Mouse (Mus musculus) adrenal gland, adult 8-10 months (tissue): ENCODE results near the gene Foxp1. TPM values are rescaled to one million over a fixed set of nuclear protein-coding genes. Genes with fewer than 3 reads are reported as not detected.

Experiments used
- DNase-seq: peaks from one replicate; pipeline ENCODE4 v3.0.0; 2022
- microRNA-seq, 2 experiments: library from miRNA; unstranded; fragments of <30 nt; microRNA quantifications; one replicate each; pipeline ENCODE4 v1.2.0; 2022
- total RNA-seq, 4 experiments: library from RNA; stranded (reverse); gene quantifications; 2 replicates each; pipeline ENCODE4 v1.2.4; 2022

Gene Foxp1
- total RNA-seq, 4 experiments from 2014 or later: 37.1 to 93.2 (median 58.8) TPM

- no peak for DNase-seq
Observed at GRCm38 (mm10) chr6:98946731-98947130, 575.8 kb downstream of the Foxp1 start.

- no peak for DNase-seq
Observed at GRCm38 (mm10) chr6:98945496-98946412, 576.8 kb downstream of the Foxp1 start.

GRCm38 (mm10) chr6:98938348-98938747 lies 584.2 kb downstream of the Foxp1 start:
- DNase-seq: no peak

- DNase-seq: no peak
Observed at GRCm38 (mm10) chr6:98937513-98937912, 585.0 kb downstream of the Foxp1 start.

GRCm38 (mm10) chr6:98936377-98936776 lies 586.1 kb downstream of the Foxp1 start:
- DNase-seq: no peak

- DNase-seq: no peak
Observed at GRCm38 (mm10) chr6:98935169-98935568, 587.4 kb downstream of the Foxp1 start.

GRCm38 (mm10) chr6:98934381-98934780 lies 588.1 kb downstream of the Foxp1 start:
- DNase-seq: no peak

GRCm38 (mm10) chr6:98933135-98933724 lies 589.3 kb downstream of the Foxp1 start:
- no peak for DNase-seq

GRCm38 (mm10) chr6:98931881-98932540 lies 590.5 kb downstream of the Foxp1 start:
- no peak for DNase-seq

GRCm38 (mm10) chr6:98930652-98931300 lies 591.7 kb downstream of the Foxp1 start:
- DNase-seq: no peak

GRCm38 (mm10) chr6:98928365-98928764 lies 594.2 kb downstream of the Foxp1 start:
- DNase-seq: no peak

GRCm38 (mm10) chr6:98901259-98901658 lies 621.3 kb downstream of the Foxp1 start:
- no peak for DNase-seq

GRCm38 (mm10) chr6:98878208-98878607 lies 644.3 kb downstream of the Foxp1 start:
- no peak for DNase-seq

- no peak for DNase-seq
Observed at GRCm38 (mm10) chr6:98876401-98876800, 646.1 kb downstream of the Foxp1 start.

Small RNA genes lying within 50 kb of the gene (microRNA-seq; reads per million reads assigned to microRNA genes)
- gene Gm22328 (0 reads per million in 2 experiments), gene Gm49348 (0 reads per million in 2 experiments)

Other genes starting within 250 kb of the Foxp1 start
- gene Eif4e3, start 144.1 kb upstream of the Foxp1 start, total RNA-seq: 10 to 100 TPM; 15.9 to 28.1 (median 23.3) TPM
- gene Gm20696, start 144.1 kb upstream of the Foxp1 start, total RNA-seq: 1 to 10 TPM; 3.3 to 9.8 (median 5.5) TPM
- 1 to 10 TPM; 2.8 to 4.9 (median 3.8) TPM for gene Gpr27, start 170.0 kb upstream of the Foxp1 start, total RNA-seq
- gene Prok2, start 203.7 kb upstream of the Foxp1 start, total RNA-seq: not detected